Mouse (Mus musculus): ENCODE data around the gene Mast4. TPM values are rescaled to one million over a fixed set of nuclear protein-coding genes. Genes with fewer than 3 reads are reported as not detected.

Gene Mast4
- total RNA-seq, 1 experiment from 2014 or later: 22.1 TPM

- ATAC-seq (ENCODE audit: extremely low read depth, insufficient number of reproducible peaks, low FRiP score, poor library complexity, severe bottlenecking): no peak
Observed at GRCm38 (mm10) chr13:103319881-103320280, 14.4 kb downstream of the Mast4 start.

- no peak for ATAC-seq (ENCODE audit: extremely low read depth, insufficient number of reproducible peaks, low FRiP score, poor library complexity, severe bottlenecking)
Observed at GRCm38 (mm10) chr13:103319317-103319716, 15.0 kb downstream of the Mast4 start.

GRCm38 (mm10) chr13:103316777-103317367 is 17.4 kb downstream of the Mast4 start:
- ATAC-seq (ENCODE audit: extremely low read depth, insufficient number of reproducible peaks, low FRiP score, poor library complexity, severe bottlenecking): no peak

- ATAC-seq (ENCODE audit: extremely low read depth, insufficient number of reproducible peaks, low FRiP score, poor library complexity, severe bottlenecking): no peak
Observed at GRCm38 (mm10) chr13:103315113-103315708, 19.1 kb downstream of the Mast4 start.

- ATAC-seq (ENCODE audit: extremely low read depth, insufficient number of reproducible peaks, low FRiP score, poor library complexity, severe bottlenecking): no peak
Observed at GRCm38 (mm10) chr13:103308296-103308695, 26.0 kb downstream of the Mast4 start.

GRCm38 (mm10) chr13:103303826-103304225 is 30.5 kb downstream of the Mast4 start:
- ATAC-seq (ENCODE audit: extremely low read depth, insufficient number of reproducible peaks, low FRiP score, poor library complexity, severe bottlenecking): no peak

GRCm38 (mm10) chr13:103302508-103302907 is 31.8 kb downstream of the Mast4 start:
- no peak for ATAC-seq (ENCODE audit: extremely low read depth, insufficient number of reproducible peaks, low FRiP score, poor library complexity, severe bottlenecking)

GRCm38 (mm10) chr13:103302077-103302476 is 32.2 kb downstream of the Mast4 start:
- ATAC-seq (ENCODE audit: extremely low read depth, insufficient number of reproducible peaks, low FRiP score, poor library complexity, severe bottlenecking): no peak

- no peak for ATAC-seq (ENCODE audit: extremely low read depth, insufficient number of reproducible peaks, low FRiP score, poor library complexity, severe bottlenecking)
Observed at GRCm38 (mm10) chr13:103294424-103294823, 39.9 kb downstream of the Mast4 start.

- ATAC-seq (ENCODE audit: extremely low read depth, insufficient number of reproducible peaks, low FRiP score, poor library complexity, severe bottlenecking): no peak
Observed at GRCm38 (mm10) chr13:103293121-103293520, 41.2 kb downstream of the Mast4 start.

GRCm38 (mm10) chr13:103291098-103291497 is 43.2 kb downstream of the Mast4 start:
- no peak for ATAC-seq (ENCODE audit: extremely low read depth, insufficient number of reproducible peaks, low FRiP score, poor library complexity, severe bottlenecking)

- no peak for ATAC-seq (ENCODE audit: extremely low read depth, insufficient number of reproducible peaks, low FRiP score, poor library complexity, severe bottlenecking)
Observed at GRCm38 (mm10) chr13:103285821-103286220, 48.5 kb downstream of the Mast4 start.

- ATAC-seq (ENCODE audit: extremely low read depth, insufficient number of reproducible peaks, low FRiP score, poor library complexity, severe bottlenecking): no peak
Observed at GRCm38 (mm10) chr13:103285036-103285435, 49.3 kb downstream of the Mast4 start.

- ATAC-seq (ENCODE audit: extremely low read depth, insufficient number of reproducible peaks, low FRiP score, poor library complexity, severe bottlenecking): no peak
Observed at GRCm38 (mm10) chr13:103270856-103271391, 63.4 kb downstream of the Mast4 start.

- no peak for ATAC-seq (ENCODE audit: extremely low read depth, insufficient number of reproducible peaks, low FRiP score, poor library complexity, severe bottlenecking)
Observed at GRCm38 (mm10) chr13:103262707-103263106, 71.6 kb downstream of the Mast4 start.

- no peak for ATAC-seq (ENCODE audit: extremely low read depth, insufficient number of reproducible peaks, low FRiP score, poor library complexity, severe bottlenecking)
Observed at GRCm38 (mm10) chr13:103262061-103262460, 72.2 kb downstream of the Mast4 start.

GRCm38 (mm10) chr13:103260414-103260813 is 73.9 kb downstream of the Mast4 start:
- ATAC-seq (ENCODE audit: extremely low read depth, insufficient number of reproducible peaks, low FRiP score, poor library complexity, severe bottlenecking): no peak

GRCm38 (mm10) chr13:103258106-103258505 is 76.2 kb downstream of the Mast4 start:
- no peak for ATAC-seq (ENCODE audit: extremely low read depth, insufficient number of reproducible peaks, low FRiP score, poor library complexity, severe bottlenecking)

GRCm38 (mm10) chr13:103254861-103255260 is 79.4 kb downstream of the Mast4 start:
- no peak for ATAC-seq (ENCODE audit: extremely low read depth, insufficient number of reproducible peaks, low FRiP score, poor library complexity, severe bottlenecking)

GRCm38 (mm10) chr13:103253077-103253476 is 81.2 kb downstream of the Mast4 start:
- ATAC-seq (ENCODE audit: extremely low read depth, insufficient number of reproducible peaks, low FRiP score, poor library complexity, severe bottlenecking): no peak
